Mouse (Mus musculus): ENCODE measurements around the gene Haus4.

Gene Haus4

DNA sequence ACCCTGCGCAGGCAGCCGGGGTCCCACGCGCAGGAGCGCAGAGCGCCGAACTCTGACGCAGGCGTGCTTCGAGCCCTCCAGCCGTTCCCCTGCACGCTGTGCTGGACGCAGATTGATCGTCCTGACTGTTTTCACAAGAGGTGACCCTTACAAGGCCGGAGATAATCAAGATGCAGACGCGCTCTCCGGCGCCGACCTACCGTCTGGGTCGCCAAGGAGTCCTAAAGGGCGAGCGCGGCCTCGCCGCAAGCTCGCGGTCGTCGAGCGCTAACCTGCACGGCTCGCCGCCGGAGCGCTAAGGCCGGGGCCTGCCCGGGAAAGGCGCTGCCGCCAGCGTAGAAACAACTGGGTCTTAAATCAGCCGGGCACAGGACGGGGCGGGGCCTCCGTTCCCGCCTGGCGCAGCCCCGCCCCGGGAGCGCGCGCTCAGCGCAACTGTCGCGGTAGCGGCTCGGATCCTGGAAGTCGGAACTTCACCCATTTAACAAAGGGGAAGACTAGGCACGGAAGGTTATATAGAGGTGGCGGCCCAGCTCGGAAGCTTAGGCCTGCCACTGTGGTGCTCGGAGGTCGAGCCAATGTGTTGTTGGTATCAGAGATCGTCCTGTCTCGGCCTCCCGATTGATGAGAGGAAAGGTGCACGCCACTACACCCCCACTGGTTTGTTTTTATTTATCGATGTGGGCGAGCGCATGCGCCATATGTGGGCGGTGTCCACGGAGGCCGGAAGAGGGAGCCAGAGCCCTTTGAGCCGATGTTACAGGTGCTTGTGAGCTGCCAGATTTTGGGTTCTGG, at the start of gene Haus4:
Haus4 (minus strand) TSS at position 642 of the 795 bp plus-strand sequence.
- in situ Hi-C loops (cut with MboI), result no loop called here

DNA sequence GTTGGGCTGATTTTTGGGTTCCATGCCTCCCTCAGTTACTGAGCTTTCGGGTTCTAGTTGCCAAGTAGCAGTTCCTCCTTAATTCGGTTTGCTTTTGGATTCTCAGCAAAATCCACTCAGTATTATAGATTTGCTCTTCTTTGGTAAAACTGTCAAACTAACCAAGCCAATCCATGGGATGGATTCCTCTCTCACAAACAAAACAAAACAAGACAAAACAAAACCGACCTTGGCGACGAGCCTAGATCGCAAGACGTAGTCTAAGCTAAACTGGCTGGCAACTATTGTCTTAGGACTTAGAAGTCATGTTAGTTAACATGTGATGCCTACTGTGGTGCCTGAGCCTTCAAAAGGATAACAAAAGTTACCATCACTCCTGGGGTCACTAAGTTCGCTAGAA, 49.3 kb upstream of the Haus4 start:
- in situ Hi-C loops (cut with MboI), result no loop called here

DNA sequence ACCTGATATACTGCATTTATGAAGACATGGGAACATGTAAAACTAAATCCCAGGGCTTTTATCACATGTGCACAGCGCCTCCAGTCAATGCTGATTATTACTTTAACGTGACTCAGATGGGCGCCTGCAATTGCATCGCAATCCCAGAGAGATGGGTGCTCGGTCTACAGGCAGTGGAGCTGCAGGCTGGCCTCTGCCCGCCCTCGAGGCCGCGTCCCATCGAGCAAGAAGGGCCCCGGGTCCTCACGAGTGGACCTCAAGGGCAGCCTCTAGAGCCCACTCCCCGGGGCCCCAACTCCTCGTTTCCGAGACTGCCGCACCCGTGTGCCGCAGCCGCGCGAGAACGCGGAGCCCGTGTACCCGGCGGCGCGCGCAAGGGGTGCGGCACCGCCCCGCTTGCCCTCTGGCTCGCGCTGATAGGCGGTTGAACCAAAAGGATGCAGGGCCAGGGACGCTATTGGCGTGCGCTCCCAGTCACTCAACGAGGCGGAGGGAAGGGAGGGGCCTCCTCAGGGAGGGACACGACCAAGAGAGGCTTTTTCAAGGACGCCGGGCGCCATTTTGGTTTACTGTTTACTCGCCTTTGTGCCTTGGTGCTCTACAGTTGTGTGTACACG, 48.7 kb upstream of the Haus4 start:
- in situ Hi-C loops (cut with MboI), result no loop called here

DNA sequence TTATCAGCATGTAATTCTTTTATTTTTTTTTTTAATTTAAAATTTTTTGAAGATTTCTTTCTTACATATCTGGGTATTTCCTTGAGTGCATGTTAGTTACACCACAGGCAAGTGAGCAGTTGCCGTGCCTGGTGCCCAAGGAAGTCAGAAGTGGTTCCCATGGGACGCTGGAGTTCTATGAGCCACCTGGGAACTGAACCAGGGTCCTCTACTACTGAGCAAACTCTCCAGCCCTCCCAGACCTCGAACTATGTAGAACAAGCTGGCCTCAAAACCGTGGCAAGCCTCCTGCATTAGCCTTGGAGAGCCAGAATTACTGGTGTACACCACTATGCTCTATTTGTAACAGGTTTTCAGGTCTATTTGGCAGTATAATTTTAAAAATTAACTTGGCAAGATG, 48.2 kb upstream of the Haus4 start:
- in situ Hi-C loops (cut with MboI), result no loop called here

DNA sequence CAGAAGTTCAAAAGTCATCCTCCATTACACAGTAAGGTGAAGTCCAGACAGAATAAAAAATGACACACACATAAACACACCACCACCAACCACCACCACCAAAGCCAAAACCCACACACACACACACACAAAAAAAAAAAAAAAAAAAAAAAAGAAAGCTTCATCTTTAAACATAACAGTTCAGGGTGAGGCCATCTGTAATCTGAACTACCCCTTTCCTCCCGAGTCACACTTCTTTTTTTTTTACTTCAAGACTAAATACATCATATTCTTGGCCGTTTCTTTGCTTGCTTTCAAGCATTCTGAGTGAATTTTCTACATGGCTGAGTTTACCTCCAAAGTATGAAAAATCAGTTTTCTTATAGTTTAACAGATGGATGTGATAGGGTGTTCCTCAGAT, 47.2 kb upstream of the Haus4 start:
- in situ Hi-C loops (cut with MboI), result no loop called here

DNA sequence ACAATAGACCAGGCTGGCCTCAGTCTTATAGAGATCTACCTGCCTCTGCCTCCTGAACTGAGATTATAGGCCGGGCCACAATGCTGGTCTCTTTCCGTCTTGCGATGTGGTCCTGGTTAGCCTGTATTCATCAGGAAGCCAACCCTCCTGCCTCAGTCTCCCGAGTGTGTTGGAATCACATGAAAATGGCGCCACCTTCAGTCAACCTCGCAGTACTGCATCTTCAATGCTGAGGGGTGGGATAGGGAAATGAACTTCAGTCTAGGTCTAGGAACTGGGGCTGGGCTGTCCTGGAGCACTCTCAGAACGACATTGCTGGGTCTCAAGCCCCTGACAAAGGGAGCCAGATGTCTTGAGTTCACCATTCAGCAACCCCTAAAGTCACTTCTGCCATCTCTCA, 42.7 kb upstream of the Haus4 start:
- in situ Hi-C loops (cut with MboI), result no loop called here

DNA sequence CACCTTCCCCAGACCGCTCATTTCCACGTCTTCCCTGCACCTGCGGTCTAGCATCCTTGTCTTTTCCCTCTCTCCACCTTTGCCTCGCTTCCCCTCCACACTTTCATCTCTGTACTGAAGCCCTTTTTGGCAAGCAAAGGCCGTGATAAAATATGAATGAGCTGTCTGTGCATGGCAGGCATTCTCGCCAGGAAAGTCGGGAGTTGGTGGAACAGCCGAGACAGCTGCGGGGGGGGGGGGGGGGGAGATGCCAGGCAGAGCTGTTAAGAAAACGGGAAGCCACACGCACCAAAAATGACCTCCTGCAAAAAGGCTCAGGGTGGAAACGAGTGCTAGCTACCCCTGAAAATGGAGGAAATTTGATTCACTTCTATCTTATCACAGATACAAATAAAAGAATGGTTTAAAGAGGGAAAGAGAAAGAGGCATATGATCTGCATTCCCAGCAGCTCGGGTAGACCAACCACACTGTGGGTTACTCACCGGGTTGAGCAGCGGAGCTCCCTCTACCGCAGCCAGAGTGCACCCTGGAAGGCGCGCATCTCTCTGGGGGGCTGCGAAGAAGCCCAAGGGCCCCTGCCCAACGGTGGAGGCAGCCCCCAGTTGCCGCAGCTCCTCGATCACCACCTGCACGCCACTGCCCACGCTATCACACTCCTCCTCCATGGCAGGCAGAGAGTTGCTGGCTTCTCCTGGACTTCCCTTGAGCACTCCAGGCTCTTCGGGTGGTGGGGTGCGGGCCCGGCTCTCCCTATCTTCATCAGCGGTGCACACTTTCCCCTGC, 40.4 kb upstream of the Haus4 start:
- in situ Hi-C loops (cut with MboI), result no loop called here

DNA sequence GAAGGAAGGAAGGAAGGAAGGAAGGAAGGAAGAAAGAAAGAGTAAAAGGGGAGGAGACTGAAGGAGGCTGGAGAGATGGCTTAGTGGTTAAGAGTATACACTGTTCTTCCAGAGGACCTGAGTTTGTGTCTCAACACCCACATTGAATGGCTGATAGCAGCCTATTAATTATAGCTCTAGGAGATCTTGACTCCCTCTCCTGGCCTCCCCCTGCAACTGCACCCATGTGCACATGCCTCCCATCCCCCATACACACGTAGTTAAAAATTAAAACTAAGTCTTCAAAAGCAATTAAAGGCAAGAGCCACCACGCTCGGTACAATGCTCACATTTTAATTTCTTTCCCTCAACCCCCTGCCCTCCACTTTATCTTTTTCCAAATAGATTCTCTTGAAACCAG, 39.6 kb upstream of the Haus4 start:
- in situ Hi-C loops (cut with MboI), result no loop called here

DNA sequence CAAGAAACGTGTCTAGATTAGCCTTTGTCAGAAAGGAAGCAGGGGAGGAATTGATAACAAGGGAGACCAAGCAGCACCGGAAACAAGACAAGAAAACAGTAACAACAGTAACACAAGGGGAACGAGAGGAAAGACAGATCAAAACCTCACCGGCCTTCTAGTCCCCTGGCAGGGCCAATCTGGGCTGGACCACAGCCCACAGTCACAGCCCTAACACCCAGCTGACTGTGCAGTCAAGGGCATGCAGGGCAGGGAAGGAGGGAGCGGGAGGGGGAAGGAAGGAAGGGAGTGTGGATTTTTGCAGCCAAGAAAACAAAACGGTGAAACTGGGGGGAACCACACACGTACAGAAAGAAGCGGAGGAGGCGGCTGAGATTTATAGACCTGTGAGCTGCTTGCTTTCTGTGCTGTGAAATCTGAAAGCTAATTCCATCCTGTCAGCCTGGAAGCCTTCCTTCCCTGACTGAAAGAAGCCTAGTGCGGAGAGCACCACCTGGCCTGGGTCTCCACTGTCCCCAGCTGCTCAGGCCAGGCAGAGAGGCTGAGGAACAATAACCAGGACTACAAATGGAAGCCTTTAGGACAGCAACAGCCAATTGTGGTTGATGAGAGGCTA, 38.0 kb upstream of the Haus4 start:
- in situ Hi-C loops (cut with MboI), result no loop called here

DNA sequence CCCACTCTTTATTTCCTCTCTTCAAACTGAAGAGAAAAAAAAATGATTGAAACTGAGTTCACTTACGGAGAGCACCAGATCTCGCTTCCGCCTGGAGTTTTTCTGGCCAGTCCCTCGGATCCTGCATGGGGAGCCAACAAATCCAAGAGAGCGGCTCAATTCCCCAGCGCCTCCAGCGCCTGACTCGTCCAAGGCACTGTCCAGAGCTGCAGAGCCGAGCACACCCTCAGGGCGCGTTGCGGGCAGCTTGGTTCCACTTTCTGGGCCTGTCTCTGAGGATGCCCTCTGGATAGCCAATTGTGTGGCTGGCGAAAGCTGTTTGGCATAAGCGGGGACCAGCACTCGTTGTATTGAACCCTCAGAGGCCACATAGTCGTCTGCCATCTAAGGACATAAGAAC, 36.6 kb upstream of the Haus4 start:
- in situ Hi-C loops (cut with MboI), result no loop called here

DNA sequence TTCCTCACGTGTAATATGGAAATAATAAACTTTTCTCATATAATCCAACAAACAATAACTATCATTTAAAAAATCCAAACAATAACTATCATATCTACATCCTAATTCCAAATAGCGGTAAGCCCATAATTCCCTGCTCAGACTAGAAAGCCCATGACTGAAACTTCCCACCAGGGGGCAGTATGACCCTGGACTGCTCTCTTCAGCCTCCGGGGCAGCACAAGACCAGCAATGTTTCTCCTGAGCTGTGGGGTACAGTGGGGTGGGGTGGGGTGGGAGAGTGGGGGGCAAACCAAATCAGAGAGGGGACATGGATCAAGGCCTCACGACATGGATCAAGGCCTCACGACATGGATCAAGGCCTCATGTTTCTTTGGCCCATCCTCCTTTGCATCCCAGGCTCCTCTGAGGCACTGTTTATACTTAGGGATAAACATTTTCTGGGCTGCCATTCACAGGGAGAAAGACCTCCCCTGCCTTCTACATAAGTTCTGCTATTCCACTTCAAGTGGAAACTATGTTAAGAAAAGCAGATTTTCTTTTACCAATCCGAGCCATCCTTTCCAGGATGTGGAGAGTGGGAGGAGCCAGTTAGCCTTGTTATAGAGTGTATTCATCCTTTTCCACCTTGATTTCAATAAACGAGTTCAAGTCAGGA, 29.4 kb upstream of the Haus4 start:
- in situ Hi-C loops (cut with MboI), result no loop called here

DNA sequence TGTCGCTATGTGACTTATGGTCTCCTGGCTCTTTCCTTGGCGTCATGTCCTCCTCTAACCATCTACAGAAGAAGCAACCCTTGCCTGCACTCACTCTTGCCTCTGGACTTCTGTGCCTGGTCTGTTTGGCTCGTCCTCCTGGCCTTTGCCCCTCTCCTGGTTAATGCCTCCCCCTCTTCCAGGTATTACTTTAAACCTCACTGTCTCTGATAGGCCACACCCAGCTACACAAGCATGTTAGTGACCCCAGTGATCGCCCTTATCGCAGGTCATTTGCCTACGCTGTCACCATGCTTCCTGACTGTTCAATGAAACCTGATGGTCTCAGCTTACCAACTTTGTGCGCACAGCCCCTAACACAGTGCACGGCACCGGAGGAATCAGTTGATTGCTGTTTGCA, 28.1 kb upstream of the Haus4 start:
- in situ Hi-C loops (cut with MboI), result no loop called here

DNA sequence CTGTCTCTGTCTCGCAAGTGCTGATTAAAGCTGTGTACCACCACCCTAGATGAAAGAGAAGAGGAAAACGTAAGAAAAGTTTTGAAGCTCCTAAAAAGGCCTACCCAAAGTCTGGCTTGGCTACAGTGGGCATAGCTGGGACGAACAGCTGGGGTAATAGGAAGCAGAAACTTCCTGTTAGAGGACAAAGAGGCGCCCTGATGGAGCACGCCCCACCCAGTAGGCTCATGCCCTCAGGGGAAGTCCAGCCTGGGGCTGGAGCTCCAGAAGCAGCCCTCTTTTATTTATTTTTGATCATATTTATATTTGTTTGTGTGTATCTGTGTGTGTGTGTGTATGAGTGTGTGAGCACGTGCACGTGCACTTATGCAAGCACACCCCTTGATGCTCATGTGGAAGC, 25.2 kb upstream of the Haus4 start:
- in situ Hi-C loops (cut with MboI), result no loop called here

DNA sequence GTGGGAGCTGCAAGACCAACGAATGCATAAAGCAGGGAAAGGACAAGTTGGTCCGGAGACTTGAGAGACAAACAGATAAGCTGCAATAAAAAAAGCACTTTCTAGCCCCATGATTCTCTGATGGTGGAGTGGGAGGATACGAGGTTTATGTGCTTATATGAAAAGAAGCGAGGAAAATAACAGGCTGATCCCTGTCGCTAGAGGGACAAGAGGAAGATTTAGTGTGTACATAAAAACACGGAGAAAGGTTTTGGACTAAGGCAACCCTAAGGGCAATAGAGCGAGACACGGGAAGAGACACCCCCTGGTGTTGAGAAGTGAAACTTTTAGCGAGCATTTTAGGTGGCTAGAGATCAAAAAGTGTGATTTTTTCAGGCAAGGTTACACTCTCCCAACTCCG, 23.6 kb upstream of the Haus4 start:
- in situ Hi-C loops (cut with MboI), result no loop called here

DNA sequence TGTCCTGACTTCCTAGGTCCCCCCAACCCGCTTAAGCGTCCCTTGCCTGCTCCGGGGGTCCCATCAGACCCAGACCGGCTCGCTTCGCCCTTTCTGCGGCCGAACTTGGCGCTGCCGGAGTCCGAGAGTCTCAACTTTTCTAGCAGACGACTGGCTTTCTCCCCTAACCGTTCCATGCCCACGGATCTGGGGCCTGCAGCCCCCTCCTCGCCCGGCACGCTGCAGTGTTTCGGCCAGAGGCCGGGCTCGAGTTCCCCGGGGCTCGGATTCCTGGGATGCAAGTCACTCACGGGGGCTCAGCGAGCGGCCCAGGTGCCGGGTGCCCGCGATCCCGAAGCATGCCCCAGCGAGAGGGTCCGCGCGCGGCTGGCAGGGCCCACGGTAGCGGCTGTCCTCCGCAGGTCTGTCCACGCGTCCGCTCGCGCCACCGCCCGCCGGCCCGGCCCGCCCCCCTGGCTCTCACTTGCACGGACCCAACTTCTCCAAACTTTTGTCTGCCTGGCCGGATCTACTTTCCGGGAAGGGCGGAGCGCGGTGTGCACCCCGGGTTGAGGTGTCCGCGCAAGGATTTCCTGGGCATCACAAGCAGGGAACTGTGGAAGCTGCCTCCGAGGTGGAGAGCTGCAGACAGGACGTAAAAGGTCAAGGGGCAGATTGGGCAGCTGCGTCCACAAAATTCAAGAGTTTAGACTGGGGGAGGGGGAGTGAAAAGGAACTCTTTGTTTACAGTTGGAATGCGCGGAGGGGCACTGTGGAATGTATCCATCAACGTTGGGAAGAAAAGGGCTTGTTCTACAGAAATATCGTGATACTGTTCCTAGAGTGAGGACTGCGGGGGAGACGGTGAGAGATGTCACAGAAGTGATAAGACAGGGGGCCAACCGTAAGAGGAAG, 22.9 kb upstream of the Haus4 start, which contains the start of gene Ajuba:
Ajuba (minus strand) TSS at position 470 of the 894 bp plus-strand sequence.
- in situ Hi-C loops (cut with MboI), result no loop called here

DNA sequence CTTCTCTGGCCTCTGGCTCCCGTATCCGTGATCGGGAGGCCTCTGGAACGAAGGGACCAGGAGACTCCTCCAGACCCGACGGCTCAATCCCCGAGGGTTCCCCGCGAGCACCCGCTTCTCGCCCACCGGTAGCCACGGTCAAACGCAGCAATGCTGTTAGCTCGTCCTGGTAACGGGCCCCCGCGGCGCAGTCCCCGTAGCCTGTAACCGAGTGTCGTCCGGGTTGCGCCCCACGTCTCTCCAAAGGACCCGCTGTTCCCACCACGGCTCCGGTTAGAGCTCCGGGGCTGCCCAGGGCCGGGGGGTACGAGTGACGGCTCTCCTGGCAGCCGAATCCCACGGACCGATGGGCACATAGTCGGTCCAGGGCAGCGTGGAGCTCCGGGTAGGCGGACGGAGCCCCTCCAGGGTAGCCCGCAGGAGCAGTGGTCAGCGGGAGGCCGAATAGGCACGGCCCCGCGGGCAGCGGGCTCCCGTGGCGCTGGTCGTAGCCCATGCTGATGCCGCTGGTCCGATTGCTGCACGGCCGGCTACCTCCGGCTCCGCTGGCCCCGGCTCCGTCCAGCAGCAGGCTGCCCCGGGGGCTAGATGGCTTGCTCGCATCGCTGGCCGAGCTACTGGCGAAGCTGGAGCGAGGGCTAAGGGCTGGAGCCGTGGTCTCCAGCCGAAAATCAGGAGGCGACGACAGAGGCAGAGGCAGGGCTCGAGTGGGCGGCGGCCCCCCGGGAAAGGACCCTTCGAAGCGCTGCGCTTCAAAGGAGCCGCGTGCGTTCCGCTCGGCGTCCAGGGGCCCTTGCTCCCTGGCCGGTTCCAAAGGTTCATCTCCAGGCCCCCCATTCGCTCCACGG, 22.0 kb upstream of the Haus4 start:
- in situ Hi-C loops (cut with MboI), result no loop called here

DNA sequence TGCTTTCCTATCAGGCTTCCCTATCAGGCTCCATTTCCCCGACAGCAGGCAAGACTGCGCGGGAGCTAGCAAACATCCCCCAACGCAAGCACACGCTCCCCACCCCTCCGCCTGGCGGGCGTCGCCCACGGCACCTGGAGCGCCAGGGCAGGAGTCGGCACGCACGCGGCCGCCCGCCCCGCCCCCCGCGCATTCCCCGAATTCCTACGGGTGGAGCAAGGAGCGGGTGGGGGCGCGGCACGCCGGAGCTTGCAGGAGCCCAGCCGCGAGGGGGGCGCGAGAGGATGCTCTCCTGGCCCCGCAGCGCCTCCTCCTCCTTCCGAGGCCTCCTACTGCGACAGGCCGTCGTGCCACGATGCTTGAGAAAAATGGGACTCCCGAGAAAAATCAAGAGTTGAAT, 21.2 kb upstream of the Haus4 start:
- in situ Hi-C loops (cut with MboI), result no loop called here

DNA sequence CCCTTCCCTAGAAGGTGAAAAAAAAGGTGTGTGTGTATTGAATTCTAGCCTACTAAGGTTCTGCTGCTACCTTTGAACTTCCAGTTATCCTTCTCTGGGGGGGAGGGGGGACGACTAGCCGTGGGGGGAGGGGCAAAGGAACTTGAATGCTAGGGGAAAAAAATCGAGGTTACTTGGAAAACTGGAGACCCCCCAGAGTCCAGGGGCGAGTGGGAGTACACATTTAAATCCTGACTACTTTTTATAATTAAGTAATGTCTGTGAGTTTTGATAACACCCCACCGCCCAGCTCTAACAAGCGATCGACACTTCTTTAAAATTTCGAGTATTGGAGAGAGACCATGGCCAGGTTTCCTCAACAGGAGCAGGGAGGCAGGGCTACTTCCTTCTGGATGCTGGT, 20.6 kb upstream of the Haus4 start:
- in situ Hi-C loops (cut with MboI), result no loop called here

DNA sequence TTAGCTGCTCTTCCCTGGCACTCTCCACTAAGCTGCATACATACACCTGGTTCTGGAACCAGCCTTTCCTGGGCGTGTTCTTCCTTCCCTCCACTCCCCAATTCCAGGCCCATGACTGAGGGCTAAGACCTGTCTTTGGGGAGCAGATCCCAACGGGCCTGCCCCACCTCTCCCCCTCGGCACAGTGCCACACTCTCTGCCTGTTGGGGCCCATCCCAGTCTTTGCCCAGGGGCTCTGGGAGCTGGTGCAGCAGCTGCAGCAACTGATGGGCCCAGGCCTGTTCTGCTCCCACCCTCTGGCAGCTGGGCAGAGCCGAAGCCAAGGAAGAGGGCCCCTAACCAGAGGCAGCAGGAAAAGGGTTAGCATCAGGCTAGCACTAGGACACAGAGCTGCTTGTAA, 19.8 kb upstream of the Haus4 start:
- in situ Hi-C loops (cut with MboI), result no loop called here

Data from mature B cell (primary cell).